Mouse (Mus musculus) MEL (cell line): ENCODE data around the gene Fam102a.

Experiments used
- CHD2 ChIP-seq: IDR thresholded peaks from 2 replicates; pipeline ENCODE4 v1.6.1; 2011; ENCODE audit warnings: low read length, improper control_type of control experiment
- CTCF ChIP-seq, 3 experiments: IDR thresholded peaks in 2 of 3; conservative IDR thresholded peaks in 1 of 3; 2 replicates each; pipeline ENCODE4 v1.5.1; 2011 to 2012; ENCODE audit warnings: low read length in 3 of 3, low read depth in 2 of 3, mild to moderate bottlenecking in 2 of 3, improper control_type of control experiment in 1 of 3, inconsistent platforms in 1 of 3, mixed read lengths in 1 of 3, moderate library complexity in 1 of 3; ENCODE audit not compliant: control insufficient read depth in 1 of 3, insufficient read depth in 1 of 3, poor library complexity in 1 of 3, severe bottlenecking in 1 of 3
- ELF1 ChIP-seq: IDR thresholded peaks from 2 replicates; pipeline ENCODE4 v1.6.1; 2014; ENCODE audit warnings: low read depth, mild to moderate bottlenecking, inconsistent platforms, low read length, improper control_type of control experiment, moderate library complexity
- EP300 ChIP-seq, 2 experiments: IDR thresholded peaks; 2 replicates each; pipeline ENCODE4 v1.6.1; 2011; ENCODE audit warnings: improper control_type of control experiment in 2 of 2, low read length in 2 of 2, low read depth in 1 of 2, mild to moderate bottlenecking in 1 of 2
- GABPA ChIP-seq: IDR thresholded peaks from 2 replicates; pipeline ENCODE4 v1.6.1; 2012; ENCODE audit warnings: low read depth, mild to moderate bottlenecking, inconsistent platforms, low read length, improper control_type of control experiment, moderate library complexity
- HCFC1 ChIP-seq: IDR thresholded peaks from 2 replicates; pipeline ENCODE4 v1.6.1; 2012; ENCODE audit warnings: low read depth, mild to moderate bottlenecking, inconsistent platforms, low read length, improper control_type of control experiment, moderate library complexity
- MAX ChIP-seq: IDR thresholded peaks from 2 replicates; pipeline ENCODE4 v1.6.1; 2011; ENCODE audit warnings: low read length, improper control_type of control experiment
- MAZ ChIP-seq: IDR thresholded peaks from 2 replicates; pipeline ENCODE4 v1.6.1; 2012; ENCODE audit warnings: low read depth, mild to moderate bottlenecking, inconsistent platforms, low read length, improper control_type of control experiment
- NRF1 ChIP-seq: IDR thresholded peaks from 2 replicates; pipeline ENCODE4 v1.6.1; 2014; ENCODE audit warnings: low read depth, mild to moderate bottlenecking, inconsistent platforms, low read length, improper control_type of control experiment, moderate library complexity; ENCODE audit not compliant: poor library complexity, insufficient read depth, severe bottlenecking
- POLR2A ChIP-seq, 2 experiments: IDR thresholded peaks; 2 replicates each; pipeline ENCODE4 v1.6.1; 2011 to 2012; ENCODE audit warnings: low read length in 2 of 2, mild to moderate bottlenecking in 2 of 2, control low read depth in 1 of 2, improper control_type of control experiment in 1 of 2, low read depth in 1 of 2, moderate library complexity in 1 of 2; ENCODE audit not compliant: control insufficient read depth in 1 of 2, insufficient read depth in 1 of 2, poor library complexity in 1 of 2
- SIN3A ChIP-seq: IDR thresholded peaks from 2 replicates; pipeline ENCODE4 v1.6.1; 2012; ENCODE audit warnings: low read length, improper control_type of control experiment, inconsistent platforms
- SMC3 ChIP-seq: IDR thresholded peaks from 2 replicates; pipeline ENCODE4 v1.6.1; 2011; ENCODE audit warnings: low read depth, low read length, improper control_type of control experiment
- USF2 ChIP-seq, 2 experiments: IDR thresholded peaks; 2 replicates each; pipeline ENCODE4 v1.6.1; 2011 to 2012; ENCODE audit warnings: improper control_type of control experiment in 2 of 2, low read length in 2 of 2, borderline replicate concordance in 1 of 2, inconsistent platforms in 1 of 2, low read depth in 1 of 2, mild to moderate bottlenecking in 1 of 2; ENCODE audit not compliant: insufficient read depth in 1 of 2

- TF ChIP-seq GABPA (no peak), HCFC1 (no peak), CTCF (IDR thresholded peaks at IDR 0.05 in 2 of 3, conservative IDR thresholded peaks at IDR 0.05 in 1 of 3; ENCODE audit: control insufficient read depth in 1 of 3, insufficient read depth in 1 of 3, low read depth in 2 of 3, low read length in 3 of 3, poor library complexity in 1 of 3, severe bottlenecking in 1 of 3) (peak in 2 of 3 experiments; percentile 21 to 27; a peak in 3 of 6 replicates), MAX (no peak), EP300 (IDR thresholded peaks at IDR 0.05; ENCODE audit: low read depth in 1 of 2, low read length in 2 of 2) (no peak), ELF1 (no peak), POLR2A (IDR thresholded peaks at IDR 0.05; ENCODE audit: control insufficient read depth in 1 of 2, insufficient read depth in 1 of 2, low read depth in 1 of 2, low read length in 2 of 2, poor library complexity in 1 of 2) (no peak), MAZ (no peak), NRF1 (no peak), SMC3 (peak; percentile 21; the same call in 1 of the 2 replicates), CHD2 (no peak), SIN3A (no peak), USF2 (IDR thresholded peaks at IDR 0.05; ENCODE audit: borderline replicate concordance in 1 of 2, insufficient read depth in 1 of 2, low read depth in 1 of 2, low read length in 2 of 2) (no peak)
These were observed 29.6 kb upstream of the Fam102a start for GRCm38 (mm10) chr2:32505536-32505935.
